Mouse (Mus musculus): ENCODE data around the gene Cmip.

Cmip gene

GRCm38 (mm10) chr8:117347556-117347955 lies 90.7 kb downstream of the Cmip start:
- DNase-seq (ENCODE audit: low spot score in 2 of 2) = no peak

DNA sequence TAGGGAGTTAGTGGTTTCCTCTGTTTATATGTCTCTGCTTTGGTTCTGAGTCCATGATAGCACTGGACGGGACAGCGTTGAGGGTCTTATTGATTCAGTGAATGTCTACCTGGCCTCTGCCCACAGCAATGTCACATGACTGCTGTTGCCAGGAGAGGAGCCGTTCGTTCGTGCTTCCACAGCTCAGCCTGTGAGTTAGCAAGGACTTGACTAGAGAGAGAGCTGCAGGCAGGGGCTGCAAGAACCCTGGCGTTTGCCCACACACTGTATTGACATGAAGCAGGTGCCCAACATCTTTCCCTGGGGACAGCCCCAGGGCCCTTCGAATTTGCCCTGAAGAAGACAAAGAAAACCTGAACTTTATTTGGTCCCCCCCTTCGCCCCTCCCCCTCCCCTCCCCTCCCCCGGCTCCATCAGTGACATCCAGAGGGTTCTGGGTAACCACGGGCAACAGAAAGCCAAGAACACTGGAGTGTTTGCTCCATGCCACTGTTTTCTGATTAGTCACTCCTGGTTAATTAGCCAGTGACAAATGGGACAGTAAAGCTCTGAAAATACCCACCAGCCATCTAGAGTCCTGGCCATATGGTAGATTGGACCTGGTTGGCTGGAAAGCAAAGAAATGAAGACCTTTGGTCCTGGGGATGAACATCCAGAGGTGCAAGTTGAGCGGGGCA lies 92.0 kb downstream of the Cmip start:
- no peak for DNase-seq (ENCODE audit: low spot score in 2 of 2)

GRCm38 (mm10) chr8:117349541-117349940 lies 92.7 kb downstream of the Cmip start:
- no peak for DNase-seq (ENCODE audit: low spot score in 2 of 2)

DNA sequence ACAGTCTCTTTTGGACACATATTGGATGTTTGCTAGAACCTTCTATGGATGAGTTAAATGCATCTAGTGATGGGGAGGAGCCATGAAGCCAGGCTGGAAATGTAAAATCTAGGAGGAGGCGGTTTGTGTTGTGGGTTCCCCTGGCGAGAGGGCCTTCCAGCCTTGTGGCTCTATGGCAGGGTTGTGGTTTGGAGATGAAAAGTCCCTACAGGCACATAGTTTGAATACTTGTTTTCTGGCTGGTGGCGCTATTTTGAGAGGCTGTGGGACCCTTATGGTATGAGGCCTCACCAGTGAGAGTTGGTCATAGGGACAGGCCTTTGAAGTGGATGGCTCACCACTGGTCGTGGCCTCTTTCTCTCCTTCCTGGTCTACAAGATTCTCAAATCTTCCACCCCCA lies 95.2 kb downstream of the Cmip start:
- no peak for DNase-seq (ENCODE audit: low spot score in 2 of 2)

- DNase-seq (ENCODE audit: low spot score in 2 of 2) = no peak
Measured at GRCm38 (mm10) chr8:117355111-117355831, 98.4 kb downstream of the Cmip start.

DNA sequence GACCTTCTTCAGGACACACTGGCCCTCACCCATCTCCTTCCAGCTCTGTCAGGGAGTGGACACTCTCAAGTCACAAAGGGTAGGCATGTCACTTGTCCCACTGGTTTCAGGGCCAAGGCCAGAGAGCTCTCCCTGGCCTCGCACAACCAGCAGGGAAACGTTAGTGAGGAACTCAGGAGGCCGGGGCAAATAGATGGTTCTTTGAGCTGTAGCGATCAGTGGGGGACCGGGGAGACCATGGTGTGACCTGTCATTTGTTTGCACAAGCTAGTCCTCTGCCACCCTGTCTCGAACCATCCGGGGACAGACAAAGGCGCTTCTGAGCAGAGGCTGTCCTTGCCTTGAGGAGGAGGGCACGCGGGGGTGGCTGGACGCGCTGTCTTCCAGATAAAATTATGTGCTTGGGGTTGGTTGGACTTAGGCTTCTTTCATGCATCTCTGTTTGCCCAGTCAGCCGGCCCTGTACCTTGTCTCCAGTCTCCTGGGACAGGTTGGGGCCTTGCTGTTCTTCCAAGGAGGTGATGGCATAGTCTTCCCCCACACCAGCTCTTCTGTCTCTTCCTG lies 99.3 kb downstream of the Cmip start:
- DNase-seq (ENCODE audit: low spot score in 2 of 2) = no peak

DNA sequence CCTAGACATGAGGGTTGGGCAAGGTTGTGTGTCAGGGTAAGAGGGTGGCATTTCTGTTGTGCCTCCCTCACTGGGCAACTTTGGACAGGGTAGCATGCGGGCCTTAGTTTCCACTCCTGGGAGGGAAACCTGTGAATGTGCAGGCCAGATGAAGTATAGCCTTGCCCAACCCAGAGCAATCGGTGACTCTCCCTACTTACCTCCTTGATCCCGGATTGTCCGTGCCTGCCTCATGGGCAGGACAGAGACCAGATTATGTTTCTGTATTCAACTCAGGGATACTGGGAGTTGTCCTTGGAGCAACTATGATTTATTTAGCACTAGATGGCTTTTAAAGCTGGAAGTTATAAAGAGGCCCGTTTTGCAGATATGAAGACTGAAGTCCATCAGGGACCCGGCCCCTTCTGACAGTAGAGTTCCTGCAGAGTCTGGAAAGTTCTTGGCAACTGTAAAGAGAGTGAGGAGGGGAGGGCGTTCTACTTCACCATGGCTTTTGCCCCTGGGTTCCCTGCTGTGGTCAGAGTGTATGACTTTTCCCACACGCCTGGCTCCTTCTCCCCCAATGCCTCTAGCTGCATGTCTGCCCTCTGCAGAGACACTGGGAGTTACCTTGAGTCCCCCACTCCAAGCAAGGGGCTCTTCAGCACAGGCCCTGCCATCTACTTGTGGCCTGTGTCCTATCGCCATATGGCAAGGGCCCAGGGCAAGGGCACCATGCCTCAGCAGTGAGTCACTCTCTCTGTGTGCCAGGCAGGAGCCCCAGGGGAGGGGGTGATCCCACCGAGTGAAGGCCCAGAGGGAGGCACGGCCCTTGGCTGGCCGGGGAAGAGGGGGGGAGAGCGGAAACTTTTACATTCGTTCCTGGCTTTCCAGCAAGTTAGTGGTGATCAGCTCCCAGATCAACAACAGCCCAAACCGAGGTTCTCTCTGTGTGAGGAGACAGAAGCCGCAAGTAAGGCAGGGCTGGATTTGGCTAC lies 100.9 kb downstream of the Cmip start:
- no peak for DNase-seq (ENCODE audit: low spot score in 2 of 2)

- no peak for DNase-seq (ENCODE audit: low spot score in 2 of 2)
Measured at GRCm38 (mm10) chr8:117360172-117360930, 103.5 kb downstream of the Cmip start.

DNA sequence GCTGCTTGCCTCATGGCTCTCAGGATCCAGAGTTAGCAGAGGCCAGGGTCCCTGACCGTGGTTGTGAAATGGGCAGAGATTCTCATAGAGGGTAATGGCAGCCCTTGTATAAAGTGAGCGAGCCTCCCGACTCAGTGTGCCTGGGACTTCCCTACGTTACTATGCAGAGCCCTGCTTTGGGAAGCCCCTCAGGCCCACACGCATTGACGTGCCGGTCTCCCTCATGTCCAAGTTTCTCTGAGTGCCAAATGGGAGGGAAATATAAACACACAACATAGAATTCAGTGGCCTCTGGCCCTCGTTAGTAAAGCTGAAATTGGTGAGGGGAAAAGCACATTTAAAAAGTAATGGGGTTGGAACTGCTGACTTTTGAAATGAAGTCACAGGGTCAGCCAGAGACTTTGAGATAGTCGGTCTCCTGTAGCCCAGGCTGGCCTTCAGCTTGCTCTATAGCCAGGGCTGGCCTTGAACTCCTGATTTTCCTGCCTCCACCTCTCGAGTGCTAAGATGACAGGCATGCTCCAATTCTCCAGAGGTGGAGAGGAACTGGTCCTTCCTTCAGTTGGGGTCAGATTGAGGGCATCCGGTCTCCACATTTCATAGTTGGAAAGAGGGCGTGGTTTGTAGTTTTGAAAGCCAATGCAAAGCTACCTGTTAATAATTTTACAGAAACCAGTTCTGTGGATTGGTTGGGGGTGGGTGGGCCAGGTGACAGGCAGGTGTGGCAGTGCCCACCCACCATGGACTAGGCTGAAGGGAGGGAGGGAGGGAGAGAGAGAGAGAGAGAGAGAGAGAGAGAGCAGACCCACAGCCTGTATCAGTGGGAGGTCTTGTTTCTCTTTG lies 105.0 kb downstream of the Cmip start:
- DNase-seq (ENCODE audit: low spot score in 2 of 2) = no peak

- DNase-seq (ENCODE audit: low spot score in 2 of 2) = no peak
Measured at GRCm38 (mm10) chr8:117362438-117362726, 105.5 kb downstream of the Cmip start.

GRCm38 (mm10) chr8:117363291-117363690 lies 106.4 kb downstream of the Cmip start:
- DNase-seq (ENCODE audit: low spot score in 2 of 2) = no peak

GRCm38 (mm10) chr8:117364374-117365160 lies 107.7 kb downstream of the Cmip start:
- DNase-seq (ENCODE audit: low spot score in 2 of 2) = no peak

GRCm38 (mm10) chr8:117366475-117366874 lies 109.6 kb downstream of the Cmip start:
- peak in 1 of 2 experiments; percentile 53 for DNase-seq (ENCODE audit: low spot score in 2 of 2)

GRCm38 (mm10) chr8:117367441-117367840 lies 110.6 kb downstream of the Cmip start:
- DNase-seq (ENCODE audit: low spot score in 2 of 2) = no peak

DNA sequence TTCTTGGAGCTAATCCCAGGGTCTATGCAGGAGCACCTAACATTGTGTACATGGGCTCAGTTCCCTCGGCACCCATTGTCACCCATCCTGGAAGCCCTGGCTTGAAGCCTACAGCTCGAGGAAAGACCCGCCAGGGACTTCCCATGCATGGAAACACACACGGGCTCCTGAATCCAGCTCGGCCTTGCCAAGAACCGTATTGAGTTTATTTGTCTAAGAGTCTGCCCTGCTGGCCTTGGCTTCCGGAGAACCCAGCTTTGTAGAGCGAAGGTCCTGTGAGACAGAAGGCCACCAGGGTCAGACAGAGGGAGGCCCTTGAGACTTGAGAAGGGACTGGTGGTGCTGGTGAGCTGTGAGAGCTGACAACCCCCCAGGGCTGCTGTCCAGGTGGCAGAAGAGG lies 111.9 kb downstream of the Cmip start:
- DNase-seq (ENCODE audit: low spot score in 2 of 2) = no peak

DNA sequence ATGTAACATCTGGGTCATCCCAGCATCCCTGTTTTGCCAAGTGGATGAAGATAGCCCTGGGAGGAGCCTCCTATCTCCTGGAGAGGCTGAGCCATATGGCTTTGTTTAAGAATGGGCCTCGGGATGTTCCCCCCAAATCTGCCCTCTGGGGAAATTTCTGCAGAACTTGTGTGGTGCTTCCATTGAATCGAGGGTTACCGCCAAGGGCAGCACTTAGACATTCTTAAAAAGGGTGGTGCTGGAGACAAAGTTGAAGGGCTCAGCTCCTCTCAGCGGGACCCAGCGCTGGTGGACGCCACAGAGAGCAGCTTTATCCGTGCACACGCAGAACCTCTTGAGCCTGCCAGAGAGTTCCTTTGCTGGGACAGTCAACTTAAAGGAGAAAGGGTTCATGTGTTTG lies 113.1 kb downstream of the Cmip start:
- no peak for DNase-seq (ENCODE audit: low spot score in 2 of 2)

GRCm38 (mm10) chr8:117371189-117371588 lies 114.3 kb downstream of the Cmip start:
- DNase-seq (ENCODE audit: low spot score in 2 of 2) = no peak

- peak; percentile 70 for DNase-seq (ENCODE audit: low spot score in 2 of 2)
Measured at GRCm38 (mm10) chr8:117372070-117372469, 115.2 kb downstream of the Cmip start.

DNA sequence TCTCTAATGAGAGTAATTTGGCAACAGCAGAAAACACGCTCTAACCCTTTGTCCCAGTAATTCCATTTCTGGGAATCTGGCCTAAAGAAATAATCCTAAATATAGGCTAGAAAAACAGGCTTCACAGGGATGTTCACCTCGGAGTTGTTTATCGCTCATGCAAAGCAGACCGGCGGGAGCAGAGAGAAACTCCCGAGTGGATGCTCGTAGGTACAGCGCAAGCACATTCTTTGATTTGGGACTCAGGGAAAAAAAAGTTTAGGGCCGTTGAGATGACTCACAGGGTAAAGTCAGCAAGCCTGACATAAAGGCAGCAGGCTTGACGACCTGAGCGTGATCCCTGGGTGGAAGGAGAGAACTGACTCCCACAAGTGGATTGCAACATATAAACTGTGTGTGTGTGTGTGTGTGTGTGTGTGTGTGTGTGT lies 116.2 kb downstream of the Cmip start:
- DNase-seq (ENCODE audit: low spot score in 2 of 2) = no peak

- peak in 1 of 2 experiments; percentile 62 for DNase-seq (ENCODE audit: low spot score in 2 of 2)
Measured at GRCm38 (mm10) chr8:117374087-117374486, 117.2 kb downstream of the Cmip start.

Data from frontal cortex, postnatal 36 days (tissue).